Mouse (Mus musculus) heart, embryonic 16.5 days (tissue): ENCODE results near the gene Ston2. TPM values are rescaled to one million over a fixed set of nuclear protein-coding genes. Genes with fewer than 3 reads are reported as not detected.

Experiments used
- ATAC-seq: fragments of 200-750 bp; cut with Nextera tagmentation; replicated peaks from 2 replicates; pipeline ENCODE4 v1.8.0; 2017; ENCODE audit warnings: moderate number of reproducible peaks; ENCODE audit not compliant: insufficient read depth, low FRiP score; ENCODE audit errors: extremely low read depth
- H3K27ac ChIP-seq: fragments of 300-500 bp; sonication (generic); 2 replicates; pipeline ENCODE4 v1.5.1; 2014; ENCODE audit warnings: mild to moderate bottlenecking, low read length, control low read depth, moderate library complexity
- H3K27me3 ChIP-seq: fragments of 300-500 bp; sonication (generic); 2 replicates; pipeline ENCODE4 v1.6.1; 2014; ENCODE audit warnings: low read length, mixed read lengths; ENCODE audit not compliant: control insufficient read depth, insufficient read depth
- H3K36me3 ChIP-seq: fragments of 300-500 bp; sonication (generic); 2 replicates; pipeline ENCODE4 v1.6.1; 2014; ENCODE audit not compliant: control insufficient read depth, insufficient read depth
- H3K4me1 ChIP-seq: fragments of 300-500 bp; sonication (generic); 2 replicates; pipeline ENCODE4 v1.6.1; 2014; ENCODE audit warnings: low read length, mixed read lengths; ENCODE audit not compliant: control insufficient read depth, insufficient read depth
- H3K4me2 ChIP-seq: fragments of 300-500 bp; sonication (generic); 2 replicates; pipeline ENCODE4 v1.6.1; 2014; ENCODE audit warnings: low read depth, mild to moderate bottlenecking, control low read depth, low read length
- H3K4me3 ChIP-seq: fragments of 300-500 bp; sonication (generic); 2 replicates; pipeline ENCODE4 v1.5.1; 2014; ENCODE audit warnings: mild to moderate bottlenecking, control low read depth, low read length
- H3K9ac ChIP-seq: fragments of 300-500 bp; sonication (generic); 2 replicates; pipeline ENCODE4 v1.6.1; 2014; ENCODE audit warnings: low read length, control low read depth
- H3K9me3 ChIP-seq: fragments of 300-500 bp; sonication (generic); replicated peaks from 2 replicates; pipeline ENCODE4 v1.6.1; 2016; ENCODE audit warnings: low read length; ENCODE audit not compliant: control insufficient read depth
- WGBS: fragments of 180-500 bp; shearing (Covaris S2); extraction: QIAGEN DNeasy Blood & Tissue Kit; methylation state at CpG from one replicate; pipeline ENCODE4 v1.1.7; 2014; 5-methylcytosine and 5-hydroxymethylcytosine counted together
- polyA plus RNA-seq: library from polyadenylated mRNA; unstranded; fragments of >200 nt; fragmentation: Nextera tagmentation; extraction: Ambion mirVana; gene quantifications from 2 replicates; pipeline ENCODE4 v1.2.1, GENCODE M21; 2015

The Ston2 gene
- polyA plus RNA-seq, 1 experiment from 2014 or later = 3.7 TPM

- H3K27ac ChIP-seq = no peak overlapping the region
- 64% methylated on average over 6 of the region's 6 CpGs for WGBS
Measured at GRCm38 (mm10) chr12:91732729-91733448, 55.3 kb downstream of the Ston2 start.

GRCm38 (mm10) chr12:91726202-91726601 lies 62.0 kb downstream of the Ston2 start:
- Histone ChIP-seq H3K4me3 (no peak overlapping the region), H3K9ac (no peak overlapping the region), H3K27me3 (no peaks in the 10 kb centered on the region), H3K4me2 (no peak overlapping the region), H3K27ac (no peak overlapping the region), H3K9me3 (no peaks in the 10 kb centered on the region), H3K4me1 (no peaks in the 10 kb centered on the region), H3K36me3 (no peaks in the 10 kb centered on the region)
- no peak for ATAC-seq
- WGBS = 85% methylated on average over 7 of the region's 7 CpGs

More at GRCm38 (mm10) chr12:91732729-91733448, 55.3 kb downstream of the Ston2 start:
- Histone ChIP-seq H3K9ac (no peak overlapping the region), H3K36me3 (no peaks in the 10 kb centered on the region), H3K27me3 (no peaks in the 10 kb centered on the region), H3K4me3 (no peak overlapping the region), H3K4me1 (peaks cover 12% of the 10 kb centered on the region), H3K9me3 (no peaks in the 10 kb centered on the region), H3K4me2 (no peak overlapping the region)
- ATAC-seq = 0 out of 2 replicates have a peak, but pooled peaks have one; percentile 11

GRCm38 (mm10) chr12:91723912-91724311 lies 64.3 kb downstream of the Ston2 start:
- no peak overlapping the region for H3K4me3 ChIP-seq
- no peak overlapping the region for H3K9ac ChIP-seq
- H3K27me3 ChIP-seq = no peaks in the 10 kb centered on the region
- H3K27ac ChIP-seq = no peak overlapping the region
- no peaks in the 10 kb centered on the region for H3K9me3 ChIP-seq
- H3K36me3 ChIP-seq = no peaks in the 10 kb centered on the region
- no peak for ATAC-seq
- H3K4me1 ChIP-seq = no peaks in the 10 kb centered on the region
- no peak overlapping the region for H3K4me2 ChIP-seq
- 83% methylated on average over 6 of the region's 6 CpGs for WGBS

- Histone ChIP-seq H3K27me3 (no peaks in the 10 kb centered on the region), H3K36me3 (no peaks in the 10 kb centered on the region), H3K9ac (no peak overlapping the region), H3K4me3 (no peak overlapping the region), H3K4me2 (no peak overlapping the region), H3K4me1 (no peaks in the 10 kb centered on the region), H3K27ac (no peak overlapping the region), H3K9me3 (no peaks in the 10 kb centered on the region)
- no peak for ATAC-seq
- 85% methylated on average over 7 of the region's 7 CpGs for WGBS
Measured at GRCm38 (mm10) chr12:91719134-91719533, 69.1 kb downstream of the Ston2 start.

- Histone ChIP-seq H3K9me3 (no peaks in the 10 kb centered on the region), H3K4me2 (no peak overlapping the region), H3K27me3 (no peaks in the 10 kb centered on the region), H3K4me3 (no peak overlapping the region), H3K9ac (no peak overlapping the region), H3K27ac (no peak overlapping the region), H3K4me1 (no peaks in the 10 kb centered on the region), H3K36me3 (no peaks in the 10 kb centered on the region)
- no peak for ATAC-seq
- WGBS = 78% methylated on average over 6 of the region's 6 CpGs
Measured at GRCm38 (mm10) chr12:91715686-91716085, 72.5 kb downstream of the Ston2 start.

DNA sequence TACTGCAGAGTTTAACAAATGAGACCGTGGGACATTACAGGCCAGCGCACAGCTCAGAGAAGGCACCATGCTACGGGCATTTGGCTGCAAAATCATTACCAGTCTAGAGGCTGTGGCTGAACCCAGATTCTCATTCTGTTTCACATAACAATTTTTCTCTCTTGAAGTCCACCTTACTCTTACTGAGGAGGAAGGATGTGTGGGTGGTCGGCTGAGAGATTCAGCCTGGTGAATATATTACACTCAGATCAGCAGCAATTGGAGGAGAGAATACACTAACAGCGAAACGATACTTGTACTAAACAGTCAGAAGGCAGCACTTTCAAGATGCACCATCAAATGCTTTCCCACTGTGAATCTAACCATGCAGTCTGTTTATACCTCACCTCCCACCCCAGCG lies 74.8 kb downstream of the Ston2 start:
- Histone ChIP-seq H3K4me1 (peaks cover 9% of the 10 kb centered on the region), H3K4me2 (no peak overlapping the region), H3K27me3 (no peaks in the 10 kb centered on the region), H3K4me3 (no peak overlapping the region), H3K27ac (no peak overlapping the region), H3K36me3 (no peaks in the 10 kb centered on the region), H3K9me3 (no peaks in the 10 kb centered on the region), H3K9ac (no peak overlapping the region)
- no peak for ATAC-seq
- 92% methylated on average over 7 of the region's 7 CpGs for WGBS

GRCm38 (mm10) chr12:91711655-91712054 lies 76.5 kb downstream of the Ston2 start:
- no peak overlapping the region for H3K4me2 ChIP-seq
- no peak overlapping the region for H3K27ac ChIP-seq
- WGBS = 89% methylated on average over 4 of the region's 4 CpGs
- no peaks in the 10 kb centered on the region for H3K9me3 ChIP-seq
- H3K9ac ChIP-seq = no peak overlapping the region
- H3K27me3 ChIP-seq = no peaks in the 10 kb centered on the region
- no peak for ATAC-seq
- no peak overlapping the region for H3K4me3 ChIP-seq
- H3K4me1 ChIP-seq = peaks cover 12% of the 10 kb centered on the region
- H3K36me3 ChIP-seq = no peaks in the 10 kb centered on the region

DNA sequence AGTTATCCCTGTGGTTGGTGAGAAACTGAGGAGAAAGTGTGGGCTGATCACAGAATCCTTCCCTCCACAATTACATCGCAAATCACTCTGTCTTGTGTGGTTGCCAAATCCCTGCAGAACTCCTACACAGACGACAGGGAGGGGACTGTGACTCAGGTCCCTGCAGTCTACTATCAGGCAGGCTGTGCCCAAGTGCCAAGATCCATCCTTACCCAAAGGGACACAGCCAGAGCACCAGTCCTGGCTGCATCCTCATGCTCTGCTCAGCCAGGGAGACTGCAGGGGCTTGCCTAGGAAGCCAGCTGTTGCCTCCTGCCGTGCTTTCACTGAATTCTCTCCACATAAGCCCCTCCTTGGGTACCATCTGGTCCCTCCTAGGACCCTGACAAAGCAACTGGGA lies 77.3 kb downstream of the Ston2 start:
- no peak overlapping the region for H3K4me3 ChIP-seq
- H3K36me3 ChIP-seq = no peaks in the 10 kb centered on the region
- no peaks in the 10 kb centered on the region for H3K27me3 ChIP-seq
- no peaks in the 10 kb centered on the region for H3K9me3 ChIP-seq
- 57% methylated on average over 3 of the region's 3 CpGs for WGBS
- no peak overlapping the region for H3K9ac ChIP-seq
- H3K27ac ChIP-seq = no peak overlapping the region
- H3K4me1 ChIP-seq = peaks cover 12% of the 10 kb centered on the region
- H3K4me2 ChIP-seq = no peak overlapping the region
- ATAC-seq = no peak

GRCm38 (mm10) chr12:91709634-91710033 lies 78.6 kb downstream of the Ston2 start:
- Histone ChIP-seq H3K4me3 (no peak overlapping the region), H3K4me1 (peaks cover 12% of the 10 kb centered on the region), H3K9me3 (no peaks in the 10 kb centered on the region), H3K9ac (no peak overlapping the region), H3K36me3 (no peaks in the 10 kb centered on the region), H3K4me2 (no peak overlapping the region), H3K27ac (peak overlapping the region; percentile 8; the same call in 1 of the 2 replicates), H3K27me3 (no peaks in the 10 kb centered on the region)
- ATAC-seq = peak; percentile 60; the same call in 1 of the 2 replicates
- WGBS = 43% methylated on average over 6 of the region's 6 CpGs
